Mouse (Mus musculus): ENCODE measurements at regions not wholly inside any gene's neighbourhood (a gene's known extent, or its start where the extent isn't known, plus 50 kb on each side); places are given as distances from the start of the nearest gene placed in this dataset.

DNA sequence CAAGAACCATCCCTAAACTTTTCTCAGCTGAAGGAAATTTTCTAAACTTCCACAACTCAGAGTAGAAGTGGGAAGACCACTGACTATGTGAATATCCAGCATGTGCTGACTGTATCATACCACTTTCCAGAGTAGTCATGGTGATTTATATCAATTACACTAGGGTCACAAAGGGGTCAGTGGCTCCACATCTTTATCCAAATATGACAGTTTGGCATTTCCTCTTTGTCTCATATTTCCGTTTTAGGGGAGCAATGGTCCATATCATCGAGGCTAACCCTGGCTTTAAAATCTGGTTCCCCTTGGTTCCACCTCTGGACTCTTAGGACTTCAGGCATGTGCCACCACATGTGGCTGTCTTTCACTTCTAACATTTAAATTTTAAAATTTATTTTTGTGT lies 136.4 kb upstream of the Igbp1b start:
- H3K9me3 ChIP-seq (ENCODE audit: control insufficient read depth, insufficient read depth, low read depth, low read length): no peaks in the 10 kb centered on the region
- in situ Hi-C loops (cut with MboI; ENCODE audit: low sequenced_read_pairs in 2 of 2, unreplicated experiment in 2 of 2): no loop called here
- no peak for DNase-seq (ENCODE audit: low read depth, low spot score)
- no peak overlapping the region for H3K9ac ChIP-seq (ENCODE audit: insufficient read depth, low read depth, low read length, poor library complexity, severe bottlenecking)
- no peak overlapping the region for H3K27ac ChIP-seq (ENCODE audit: insufficient read depth, low read depth, low read length, poor library complexity, severe bottlenecking)
- H3K36me3 ChIP-seq (ENCODE audit: control insufficient read depth, insufficient read depth, low read length, poor library complexity, severe bottlenecking): no peaks in the 10 kb centered on the region
- no peak for TF ChIP-seq ZC3H11A (IDR thresholded peaks at IDR 0.05; ENCODE audit: borderline replicate concordance, low read depth, low read length)
- no peak for TF ChIP-seq MAFK (IDR thresholded peaks at IDR 0.05; ENCODE audit: insufficient read depth, low read depth, low read length)
- TF ChIP-seq ZNF384 (IDR thresholded peaks at IDR 0.05; ENCODE audit: low read depth, low read length): no peak
- no peak for TF ChIP-seq HCFC1 (IDR thresholded peaks at IDR 0.05; ENCODE audit: borderline replicate concordance, insufficient read depth, low read length)
- TF ChIP-seq CHD2 (IDR thresholded peaks at IDR 0.05; ENCODE audit: low read depth, low read length): no peak
- H3K4me1 ChIP-seq (ENCODE audit: control insufficient read depth in 2 of 2, insufficient read depth in 2 of 2, low read length in 2 of 2, poor library complexity in 1 of 2): no peaks in the 10 kb centered on the region
- H3K4me3 ChIP-seq (ENCODE audit: insufficient read depth in 1 of 2, low read depth in 1 of 2, low read length in 2 of 2, poor library complexity in 1 of 2, severe bottlenecking in 1 of 2): no peak overlapping the region

DNA sequence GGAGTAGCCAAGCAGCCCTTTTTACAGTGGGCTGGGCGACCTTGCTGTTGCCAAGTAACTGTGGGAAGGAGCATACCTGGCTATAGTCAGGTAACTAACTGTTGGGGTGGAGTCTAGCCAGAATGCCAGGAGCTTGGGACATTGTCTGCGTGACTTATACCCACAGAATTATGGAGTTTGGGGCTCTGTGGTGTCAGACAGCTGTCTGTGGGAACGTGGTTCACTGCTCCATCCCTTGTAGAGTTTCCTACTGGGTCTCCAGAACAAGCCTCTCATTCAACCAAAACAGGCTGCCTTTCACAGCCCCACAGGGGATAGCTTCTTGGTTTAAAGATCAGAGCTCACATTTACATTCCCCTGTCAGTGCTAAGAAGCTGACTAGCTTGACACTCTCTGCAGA lies 134.5 kb upstream of the Igbp1b start:
- no peaks in the 10 kb centered on the region for H3K4me1 ChIP-seq (ENCODE audit: control insufficient read depth in 2 of 2, insufficient read depth in 2 of 2, low read length in 2 of 2, poor library complexity in 1 of 2)
- no peaks in the 10 kb centered on the region for H3K36me3 ChIP-seq (ENCODE audit: control insufficient read depth, insufficient read depth, low read length, poor library complexity, severe bottlenecking)
- no peak overlapping the region for H3K9ac ChIP-seq (ENCODE audit: insufficient read depth, low read depth, low read length, poor library complexity, severe bottlenecking)
- in situ Hi-C loops (cut with MboI; ENCODE audit: low sequenced_read_pairs in 2 of 2, unreplicated experiment in 2 of 2): no loop called here
- no peak for TF ChIP-seq ZNF384 (IDR thresholded peaks at IDR 0.05; ENCODE audit: low read depth, low read length)
- no peak for TF ChIP-seq ZC3H11A (IDR thresholded peaks at IDR 0.05; ENCODE audit: borderline replicate concordance, low read depth, low read length)
- TF ChIP-seq HCFC1 (IDR thresholded peaks at IDR 0.05; ENCODE audit: borderline replicate concordance, insufficient read depth, low read length): no peak
- TF ChIP-seq CHD2 (IDR thresholded peaks at IDR 0.05; ENCODE audit: low read depth, low read length): no peak
- no peak for TF ChIP-seq MAFK (IDR thresholded peaks at IDR 0.05; ENCODE audit: insufficient read depth, low read depth, low read length)
- DNase-seq (ENCODE audit: low read depth, low spot score): no peak
- no peak overlapping the region for H3K27ac ChIP-seq (ENCODE audit: insufficient read depth, low read depth, low read length, poor library complexity, severe bottlenecking)
- H3K9me3 ChIP-seq (ENCODE audit: control insufficient read depth, insufficient read depth, low read depth, low read length): no peaks in the 10 kb centered on the region
- no peak overlapping the region for H3K4me3 ChIP-seq (ENCODE audit: insufficient read depth in 1 of 2, low read depth in 1 of 2, low read length in 2 of 2, poor library complexity in 1 of 2, severe bottlenecking in 1 of 2)

DNA sequence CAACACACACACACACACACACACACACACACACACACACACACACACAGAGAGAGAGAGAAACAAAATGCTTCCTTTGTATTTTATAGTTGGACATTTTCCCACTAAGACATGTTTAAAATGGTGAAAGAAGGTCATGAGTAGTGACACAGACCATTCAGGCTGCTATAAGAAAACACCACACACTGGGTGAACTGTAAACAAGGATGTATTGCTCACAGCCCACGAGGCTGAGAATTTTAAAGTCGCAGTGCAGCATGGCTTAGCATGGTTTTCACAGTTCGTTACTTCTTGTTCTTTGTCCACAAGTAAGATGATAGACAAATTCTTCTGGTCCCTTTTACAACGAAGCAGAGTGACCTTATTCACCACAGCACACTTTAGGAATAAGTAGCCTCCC lies 124.6 kb upstream of the Igbp1b start:
- Histone ChIP-seq H3K4me1 (ENCODE audit: control insufficient read depth in 2 of 2, insufficient read depth in 2 of 2, low read length in 2 of 2, poor library complexity in 1 of 2) (no peaks in the 10 kb centered on the region), H3K27ac (ENCODE audit: insufficient read depth, low read depth, low read length, poor library complexity, severe bottlenecking) (no peak overlapping the region), H3K4me3 (ENCODE audit: insufficient read depth in 1 of 2, low read depth in 1 of 2, low read length in 2 of 2, poor library complexity in 1 of 2, severe bottlenecking in 1 of 2) (no peak overlapping the region), H3K9me3 (ENCODE audit: control insufficient read depth, insufficient read depth, low read depth, low read length) (no peaks in the 10 kb centered on the region), H3K36me3 (ENCODE audit: control insufficient read depth, insufficient read depth, low read length, poor library complexity, severe bottlenecking) (no peaks in the 10 kb centered on the region), H3K9ac (ENCODE audit: insufficient read depth, low read depth, low read length, poor library complexity, severe bottlenecking) (no peak overlapping the region)
- in situ Hi-C loops (cut with MboI; ENCODE audit: low sequenced_read_pairs in 2 of 2, unreplicated experiment in 2 of 2): no loop called here
- TF ChIP-seq ZC3H11A (IDR thresholded peaks at IDR 0.05; ENCODE audit: borderline replicate concordance, low read depth, low read length): no peak
- TF ChIP-seq CHD2 (IDR thresholded peaks at IDR 0.05; ENCODE audit: low read depth, low read length): no peak
- TF ChIP-seq HCFC1 (IDR thresholded peaks at IDR 0.05; ENCODE audit: borderline replicate concordance, insufficient read depth, low read length): no peak
- no peak for TF ChIP-seq ZNF384 (IDR thresholded peaks at IDR 0.05; ENCODE audit: low read depth, low read length)
- TF ChIP-seq MAFK (IDR thresholded peaks at IDR 0.05; ENCODE audit: insufficient read depth, low read depth, low read length): no peak
- no peak for DNase-seq (ENCODE audit: low read depth, low spot score)

DNA sequence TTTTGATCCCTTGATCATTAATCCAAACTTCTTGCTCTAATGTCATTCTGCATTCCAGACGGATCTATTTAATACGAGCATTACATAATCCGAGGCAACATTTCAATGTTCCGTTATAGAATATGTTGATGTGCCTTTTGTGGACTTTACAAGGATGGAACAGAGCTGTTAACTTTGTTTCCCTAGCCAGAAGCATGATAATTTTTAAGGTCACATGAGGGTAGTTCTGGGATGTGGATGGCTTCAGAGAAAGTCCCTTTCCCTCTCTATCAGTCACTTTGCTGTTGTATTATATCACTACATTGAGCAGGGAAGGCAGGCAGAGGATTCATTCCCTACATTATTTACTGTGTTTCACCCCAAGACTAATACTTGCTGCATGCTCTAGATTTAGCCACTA lies 124.1 kb upstream of the Igbp1b start:
- in situ Hi-C loops (cut with MboI; ENCODE audit: low sequenced_read_pairs in 2 of 2, unreplicated experiment in 2 of 2): no loop called here
- Histone ChIP-seq H3K9ac (ENCODE audit: insufficient read depth, low read depth, low read length, poor library complexity, severe bottlenecking) (no peak overlapping the region), H3K4me3 (ENCODE audit: insufficient read depth in 1 of 2, low read depth in 1 of 2, low read length in 2 of 2, poor library complexity in 1 of 2, severe bottlenecking in 1 of 2) (no peak overlapping the region), H3K27ac (ENCODE audit: insufficient read depth, low read depth, low read length, poor library complexity, severe bottlenecking) (no peak overlapping the region), H3K36me3 (ENCODE audit: control insufficient read depth, insufficient read depth, low read length, poor library complexity, severe bottlenecking) (no peaks in the 10 kb centered on the region), H3K4me1 (ENCODE audit: control insufficient read depth in 2 of 2, insufficient read depth in 2 of 2, low read length in 2 of 2, poor library complexity in 1 of 2) (no peaks in the 10 kb centered on the region), H3K9me3 (ENCODE audit: control insufficient read depth, insufficient read depth, low read depth, low read length) (no peaks in the 10 kb centered on the region)
- DNase-seq (ENCODE audit: low read depth, low spot score): no peak
- TF ChIP-seq MAFK (IDR thresholded peaks at IDR 0.05; ENCODE audit: insufficient read depth, low read depth, low read length) (no peak), ZNF384 (IDR thresholded peaks at IDR 0.05; ENCODE audit: low read depth, low read length) (no peak)

GRCm38 (mm10) chr6:138761991-138762390 lies 103.6 kb upstream of the Igbp1b start:
- in situ Hi-C loops (cut with MboI; ENCODE audit: low sequenced_read_pairs in 2 of 2, unreplicated experiment in 2 of 2): no loop called here
- Histone ChIP-seq H3K36me3 (ENCODE audit: control insufficient read depth, insufficient read depth, low read length, poor library complexity, severe bottlenecking) (no peaks in the 10 kb centered on the region), H3K4me3 (ENCODE audit: insufficient read depth in 1 of 2, low read depth in 1 of 2, low read length in 2 of 2, poor library complexity in 1 of 2, severe bottlenecking in 1 of 2) (no peak overlapping the region), H3K4me1 (ENCODE audit: control insufficient read depth in 2 of 2, insufficient read depth in 2 of 2, low read length in 2 of 2, poor library complexity in 1 of 2) (no peaks in the 10 kb centered on the region), H3K9ac (ENCODE audit: insufficient read depth, low read depth, low read length, poor library complexity, severe bottlenecking) (no peak overlapping the region), H3K9me3 (ENCODE audit: control insufficient read depth, insufficient read depth, low read depth, low read length) (no peaks in the 10 kb centered on the region), H3K27ac (ENCODE audit: insufficient read depth, low read depth, low read length, poor library complexity, severe bottlenecking) (no peak overlapping the region)
- TF ChIP-seq MAFK (IDR thresholded peaks at IDR 0.05; ENCODE audit: insufficient read depth, low read depth, low read length) (no peak), HCFC1 (IDR thresholded peaks at IDR 0.05; ENCODE audit: borderline replicate concordance, insufficient read depth, low read length) (no peak), CHD2 (IDR thresholded peaks at IDR 0.05; ENCODE audit: low read depth, low read length) (no peak), ZC3H11A (IDR thresholded peaks at IDR 0.05; ENCODE audit: borderline replicate concordance, low read depth, low read length) (no peak), ZNF384 (IDR thresholded peaks at IDR 0.05; ENCODE audit: low read depth, low read length) (no peak)
- no peak for DNase-seq (ENCODE audit: low read depth, low spot score)

Measured in ES-E14 (cell line).